Mouse (Mus musculus): ENCODE data around the gene Rps6ka2. TPM values are rescaled to one million over a fixed set of nuclear protein-coding genes. Genes with fewer than 3 reads are reported as not detected.

The Rps6ka2 gene
- polyA plus RNA-seq, 2 experiments, result 12.1 to 13.8 TPM

GRCm38 (mm10) chr17:7228545-7228944 is 58.6 kb downstream of the Rps6ka2 start:
- no peaks in the 10 kb centered on the region for H3K36me3 ChIP-seq (ENCODE audit: control insufficient read depth, insufficient read depth, low read length)
- H3K4me1 ChIP-seq (ENCODE audit: control insufficient read depth, insufficient read depth, low read length), result peaks cover 12% of the 10 kb centered on the region; the same call in 1 of the 2 replicates
- H3K27me3 ChIP-seq (ENCODE audit: control insufficient read depth, insufficient read depth, low read length), result no peaks in the 10 kb centered on the region
- ATAC-seq (ENCODE audit: low FRiP score, low read depth) (no peak), DNase-seq (ENCODE audit: low spot score) (no peak)
- TF ChIP-seq POLR2A (IDR thresholded peaks at IDR 0.05; ENCODE audit: borderline replicate concordance, extremely low read depth, insufficient read depth, insufficient read length), result no peak
- H3K9ac ChIP-seq (ENCODE audit: low read depth, low read length, severe bottlenecking), result no peak overlapping the region
- no peaks in the 10 kb centered on the region for H3K9me3 ChIP-seq (ENCODE audit: control insufficient read depth, low read length)
- no peak overlapping the region for H3K4me2 ChIP-seq (replicated peaks; ENCODE audit: low read depth, low read length, severe bottlenecking)
- H3K27ac ChIP-seq (replicated peaks; ENCODE audit: low read depth, low read length), result no peak overlapping the region
- WGBS, result 98% methylated on average over 9 of the region's 9 CpGs
- no peak overlapping the region for H3K4me3 ChIP-seq (replicated peaks; ENCODE audit: low read length)

- TF ChIP-seq POLR2A (IDR thresholded peaks at IDR 0.05; ENCODE audit: borderline replicate concordance, extremely low read depth, insufficient read depth, insufficient read length), result no peak
- peaks cover 12% of the 10 kb centered on the region; the same call in 1 of the 2 replicates for H3K4me1 ChIP-seq (ENCODE audit: control insufficient read depth, insufficient read depth, low read length)
- ATAC-seq (ENCODE audit: low FRiP score, low read depth), result no peak
Observed at GRCm38 (mm10) chr17:7231312-7231711, 61.4 kb downstream of the Rps6ka2 start.

GRCm38 (mm10) chr17:7231790-7232189 is 61.9 kb downstream of the Rps6ka2 start:
- 62% methylated on average over 8 of the region's 8 CpGs for WGBS
- ATAC-seq (ENCODE audit: low FRiP score, low read depth) (no peak), DNase-seq (ENCODE audit: low spot score) (no peak)
- H3K27me3 ChIP-seq (ENCODE audit: control insufficient read depth, insufficient read depth, low read length), result no peaks in the 10 kb centered on the region
- no peak overlapping the region for H3K9ac ChIP-seq (ENCODE audit: low read depth, low read length, severe bottlenecking)
- H3K4me2 ChIP-seq (replicated peaks; ENCODE audit: low read depth, low read length, severe bottlenecking), result no peak overlapping the region
- peaks cover 8% of the 10 kb centered on the region; the same call in 1 of the 2 replicates for H3K4me1 ChIP-seq (ENCODE audit: control insufficient read depth, insufficient read depth, low read length)
- H3K9me3 ChIP-seq (ENCODE audit: control insufficient read depth, low read length), result no peaks in the 10 kb centered on the region
- no peak for TF ChIP-seq POLR2A (IDR thresholded peaks at IDR 0.05; ENCODE audit: borderline replicate concordance, extremely low read depth, insufficient read depth, insufficient read length)
- no peaks in the 10 kb centered on the region for H3K36me3 ChIP-seq (ENCODE audit: control insufficient read depth, insufficient read depth, low read length)
- H3K4me3 ChIP-seq (replicated peaks; ENCODE audit: low read length), result no peak overlapping the region
- no peak overlapping the region for H3K27ac ChIP-seq (replicated peaks; ENCODE audit: low read depth, low read length)

More at GRCm38 (mm10) chr17:7231312-7231711, 61.4 kb downstream of the Rps6ka2 start:
- no peak overlapping the region for H3K4me3 ChIP-seq (replicated peaks; ENCODE audit: low read length)
- no peak overlapping the region for H3K4me2 ChIP-seq (replicated peaks; ENCODE audit: low read depth, low read length, severe bottlenecking)
- no peak overlapping the region for H3K27ac ChIP-seq (replicated peaks; ENCODE audit: low read depth, low read length)
- DNase-seq (ENCODE audit: low spot score), result no peak
- no peak overlapping the region for H3K9ac ChIP-seq (ENCODE audit: low read depth, low read length, severe bottlenecking)
- H3K27me3 ChIP-seq (ENCODE audit: control insufficient read depth, insufficient read depth, low read length), result no peaks in the 10 kb centered on the region
- WGBS, result 88% methylated on average over 4 of the region's 4 CpGs
- H3K9me3 ChIP-seq (ENCODE audit: control insufficient read depth, low read length), result no peaks in the 10 kb centered on the region
- H3K36me3 ChIP-seq (ENCODE audit: control insufficient read depth, insufficient read depth, low read length), result no peaks in the 10 kb centered on the region

GRCm38 (mm10) chr17:7232400-7232799 is 62.5 kb downstream of the Rps6ka2 start:
- no peak overlapping the region for H3K27ac ChIP-seq (replicated peaks; ENCODE audit: low read depth, low read length)
- TF ChIP-seq POLR2A (IDR thresholded peaks at IDR 0.05; ENCODE audit: borderline replicate concordance, extremely low read depth, insufficient read depth, insufficient read length), result no peak
- ATAC-seq (ENCODE audit: low FRiP score, low read depth) (no peak), DNase-seq (ENCODE audit: low spot score) (no peak)
- peaks cover 2% of the 10 kb centered on the region; the same call in 1 of the 2 replicates for H3K4me1 ChIP-seq (ENCODE audit: control insufficient read depth, insufficient read depth, low read length)
- no peak overlapping the region for H3K4me2 ChIP-seq (replicated peaks; ENCODE audit: low read depth, low read length, severe bottlenecking)
- H3K36me3 ChIP-seq (ENCODE audit: control insufficient read depth, insufficient read depth, low read length), result no peaks in the 10 kb centered on the region
- 54% methylated on average over 7 of the region's 7 CpGs for WGBS
- H3K4me3 ChIP-seq (replicated peaks; ENCODE audit: low read length), result no peak overlapping the region
- H3K9ac ChIP-seq (ENCODE audit: low read depth, low read length, severe bottlenecking), result no peak overlapping the region
- no peaks in the 10 kb centered on the region for H3K9me3 ChIP-seq (ENCODE audit: control insufficient read depth, low read length)
- no peaks in the 10 kb centered on the region for H3K27me3 ChIP-seq (ENCODE audit: control insufficient read depth, insufficient read depth, low read length)

GRCm38 (mm10) chr17:7233197-7233596 is 63.3 kb downstream of the Rps6ka2 start:
- Histone ChIP-seq H3K4me2 (replicated peaks; ENCODE audit: low read depth, low read length, severe bottlenecking) (no peak overlapping the region), H3K27ac (replicated peaks; ENCODE audit: low read depth, low read length) (no peak overlapping the region), H3K9me3 (ENCODE audit: control insufficient read depth, low read length) (no peaks in the 10 kb centered on the region), H3K4me3 (replicated peaks; ENCODE audit: low read length) (no peak overlapping the region), H3K36me3 (ENCODE audit: control insufficient read depth, insufficient read depth, low read length) (no peaks in the 10 kb centered on the region), H3K27me3 (ENCODE audit: control insufficient read depth, insufficient read depth, low read length) (no peaks in the 10 kb centered on the region), H3K4me1 (ENCODE audit: control insufficient read depth, insufficient read depth, low read length) (no peaks in the 10 kb centered on the region), H3K9ac (ENCODE audit: low read depth, low read length, severe bottlenecking) (no peak overlapping the region)
- TF ChIP-seq POLR2A (IDR thresholded peaks at IDR 0.05; ENCODE audit: borderline replicate concordance, extremely low read depth, insufficient read depth, insufficient read length), result no peak
- ATAC-seq (ENCODE audit: low FRiP score, low read depth) (no peak), DNase-seq (ENCODE audit: low spot score) (no peak)

GRCm38 (mm10) chr17:7237706-7238105 is 67.8 kb downstream of the Rps6ka2 start:
- H3K27ac ChIP-seq (replicated peaks; ENCODE audit: low read depth, low read length), result no peak overlapping the region
- no peak overlapping the region for H3K4me3 ChIP-seq (replicated peaks; ENCODE audit: low read length)
- no peaks in the 10 kb centered on the region for H3K9me3 ChIP-seq (ENCODE audit: control insufficient read depth, low read length)
- WGBS, result 99% methylated on average over 9 of the region's 9 CpGs
- DNase-seq (ENCODE audit: low spot score) (no peak), ATAC-seq (ENCODE audit: low FRiP score, low read depth) (no peak)
- no peak overlapping the region for H3K4me2 ChIP-seq (replicated peaks; ENCODE audit: low read depth, low read length, severe bottlenecking)
- H3K36me3 ChIP-seq (ENCODE audit: control insufficient read depth, insufficient read depth, low read length), result no peaks in the 10 kb centered on the region
- H3K9ac ChIP-seq (ENCODE audit: low read depth, low read length, severe bottlenecking), result no peak overlapping the region
- no peaks in the 10 kb centered on the region for H3K4me1 ChIP-seq (ENCODE audit: control insufficient read depth, insufficient read depth, low read length)
- no peaks in the 10 kb centered on the region for H3K27me3 ChIP-seq (ENCODE audit: control insufficient read depth, insufficient read depth, low read length)
- no peak for TF ChIP-seq POLR2A (IDR thresholded peaks at IDR 0.05; ENCODE audit: borderline replicate concordance, extremely low read depth, insufficient read depth, insufficient read length)
